16 mouse cellular contexts compared by ENCODE assay signal in the genomic region with DNA sequence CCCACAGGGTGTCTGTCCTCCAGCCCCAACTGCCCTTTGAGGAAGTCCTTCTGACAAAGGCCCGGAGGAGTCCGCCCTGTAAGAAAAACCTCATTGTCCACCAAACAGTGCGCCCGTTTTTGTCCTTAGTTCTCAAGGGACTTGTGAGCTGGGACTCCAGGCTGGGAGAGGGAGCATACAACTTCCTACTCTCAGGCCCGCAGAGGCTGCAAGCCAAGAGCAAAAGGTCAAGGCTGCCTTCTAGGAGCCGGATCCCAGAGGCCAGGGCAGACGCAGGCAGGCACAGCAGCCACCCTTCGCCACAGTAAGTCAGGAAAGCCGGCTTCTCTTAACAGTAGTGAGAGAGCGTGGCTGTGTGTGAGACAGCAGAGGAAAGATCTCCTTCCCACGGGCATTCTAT. TPM values are rescaled to one million over a fixed set of nuclear protein-coding genes. Genes with fewer than 3 reads are reported as not detected.
A peak's percentile ranks its signal among the peaks of the same experiment; 100 is the strongest.
DNase-seq lines count a peak whose midpoint lies in the region; ATAC-seq and TF ChIP-seq lines count a peak whose summit lies in the region.
"Had no signal": no experiment of that assay in that cellular context is flagged by ENCODE, and none has a peak within 500 bp of the region (broad histone marks: within the 10 kb centered on the region; RNA-seq: fewer than 3 reads in every experiment).

No protein-coding gene starts in this region.

- H3K27ac ChIP-seq in heart, embryonic 10.5 days = peak overlapping the region; percentile 59; the same call in 1 of the 2 replicates
- H3K27ac ChIP-seq: neural tube, embryonic 15.5 days had no signal

- H3K36me3 ChIP-seq in E14TG2a.4 (ENCODE audit: insufficient read depth, low read length) = no peaks in the 10 kb centered on the region
- H3K36me3 ChIP-seq in heart, embryonic 10.5 days = no peaks in the 10 kb centered on the region
- H3K36me3 ChIP-seq: neural tube, embryonic 15.5 days had no signal

- WGBS in heart, embryonic 10.5 days = 26% methylated on average over 11 of the region's 11 CpGs

- TF ChIP-seq CTCF in E14TG2a.4 (conservative IDR thresholded peaks at IDR 0.05; ENCODE audit: low read length) = no peak

- DNase-seq in heart, adult 18-20 months = peak; percentile 42 to 63
- DNase-seq in heart, postnatal 36 days = no peak
- peak; percentile 78 for DNase-seq in adrenal gland, postnatal 10 days
- DNase-seq in heart, embryonic 10.5 days (ENCODE audit: low spot score) = peak; percentile 77
- no peak for DNase-seq in spleen, postnatal 4 days (ENCODE audit: low spot score in 2 of 2)
- DNase-seq in cerebellum, postnatal 10 days = no peak
- DNase-seq: B cell, adult 2 months; cerebellum, adult 2 months; gastrocnemius, postnatal 14 days; layer of hippocampus, postnatal 36 days had no signal

- H3K9me3 ChIP-seq in E14TG2a.4 (ENCODE audit: low read length) = peaks cover 3% of the 10 kb centered on the region
- no peaks in the 10 kb centered on the region for H3K9me3 ChIP-seq in heart, embryonic 10.5 days
- H3K9me3 ChIP-seq: neural tube, embryonic 15.5 days had no signal

- peaks cover 70% of the 10 kb centered on the region for H3K4me1 ChIP-seq in E14TG2a.4 (replicated peaks; ENCODE audit: low read depth, low read length)
- H3K4me1 ChIP-seq in heart, embryonic 10.5 days = peaks cover 36% of the 10 kb centered on the region

- H3K27me3 ChIP-seq in E14TG2a.4 (ENCODE audit: insufficient read depth, low read length) = peaks cover 8% of the 10 kb centered on the region
- peaks cover 40% of the 10 kb centered on the region for H3K27me3 ChIP-seq in heart, embryonic 10.5 days (ENCODE audit: insufficient read depth, poor library complexity, severe bottlenecking)

- ATAC-seq in megakaryocyte progenitor cell, adult 5-6 weeks (replicated peaks; ENCODE audit: poor library complexity) = no peak
- ATAC-seq: hindbrain, embryonic 16.5 days had no signal

- peak overlapping the region; percentile 50 for H3K4me3 ChIP-seq in E14TG2a.4 (replicated peaks; ENCODE audit: low read length)
- H3K4me3 ChIP-seq in heart, embryonic 10.5 days = no peak overlapping the region
- H3K4me3 ChIP-seq: erythroblast, embryonic 14.5 days; megakaryocyte, embryonic 14.5 days; neural tube, embryonic 15.5 days had no signal

- intact Hi-C loops in heart, postnatal 36 days (cut with DNase I) = no loop called here

RNA-seq across cellular contexts. Expression of a gene that starts 4.1 kb away (rescaled TPM):
- 10 to 100 TPM; 55.4 to 56.0 TPM for total RNA-seq in heart, adult 18-20 months (2021)
- 10 to 100 TPM; 29.5 to 45.6 TPM for total RNA-seq in heart, postnatal 36 days (2021)
- total RNA-seq in adrenal gland, postnatal 10 days (2021) = 10 to 100 TPM; 11.5 to 19.7 TPM
- polyA plus RNA-seq in heart, embryonic 10.5 days (2016; fragmentation: Nextera tagmentation; extraction: Ambion mirVana) = 1.0 and 4.5 TPM in 2 replicates
- not detected in 2 replicates for total RNA-seq in megakaryocyte progenitor cell, adult 5-6 weeks (2015)
- total RNA-seq in megakaryocyte progenitor cell, adult 5-6 weeks (2017) = not detected in 2 replicates

Comparison
In these comparisons a context has a peak if more than half of its experiments do, and no peak if none do; other contexts are left out.
1. DNase-seq: peak in heart, adult 18-20 months (2 of 2), adrenal gland, postnatal 10 days (single experiment) and heart, embryonic 10.5 days (single experiment); none in heart, postnatal 36 days (0 of 2), spleen, postnatal 4 days (0 of 2) and cerebellum, postnatal 10 days (0 of 2).
2. RNA of a gene that starts 4.1 kb away (total RNA-seq): 55.4 to 56.0 TPM in heart, adult 18-20 months, 29.5 to 45.6 TPM in heart, postnatal 36 days and 11.5 to 19.7 TPM in adrenal gland, postnatal 10 days; not detected in megakaryocyte progenitor cell, adult 5-6 weeks; every median in the first group is over 10 times any median in the second.